Mouse (Mus musculus) central nervous system, embryonic 14 days (tissue): ENCODE measurements around the gene Olfr66. TPM values are rescaled to one million over a fixed set of nuclear protein-coding genes. Genes with fewer than 3 reads are reported as not detected.

Experiments
- polyA plus RNA-seq: library from polyadenylated mRNA; depleted of rRNA; stranded (reverse); fragments of >200 nt; gene quantifications from 2 replicates; pipeline ENCODE4 v1.2.3, GENCODE M21; 2012; rRNA removed

The Olfr66 gene
- not detected in 2 replicates for polyA plus RNA-seq

GRCm38 (mm10) chr7:103886152-103886551 is at the start of gene Olfr66:
Olfr66 (minus strand) TSS chr7:103886252.

GRCm38 (mm10) chr7:103934264-103934663 is 48.2 kb upstream of the Olfr66 start, which contains the start of gene Olfr632:
Olfr632 (plus strand) TSS chr7:103934347.

GRCm38 (mm10) chr7:103928525-103928924 is 42.5 kb upstream of the Olfr66 start, which contains the start of gene Olfr631:
Olfr631 (plus strand) TSS chr7:103928825.

GRCm38 (mm10) chr7:103903187-103903586 is 17.1 kb upstream of the Olfr66 start, which contains the start of gene Olfr65:
Olfr65 (plus strand) TSS chr7:103903487.

GRCm38 (mm10) chr7:103894385-103894784 is 8.3 kb upstream of the Olfr66 start, which contains the start of gene Olfr64:
Olfr64 (minus strand) TSS chr7:103894485.

GRCm38 (mm10) chr7:103853090-103853489 is 33.0 kb downstream of the Olfr66 start, which contains the start of gene Hbb-y:
Hbb-y (minus strand) TSS chr7:103853216.

GRCm38 (mm10) chr7:103843034-103843433 is 43.0 kb downstream of the Olfr66 start, which contains the start of gene Hbb-bh1:
Hbb-bh1 (minus strand) TSS chr7:103843164.

GRCm38 (mm10) chr7:103840268-103840667 is 45.8 kb downstream of the Olfr66 start, which contains the start of gene Hbb-bh2:
Hbb-bh2 (minus strand) TSS chr7:103840520.

Other genes with a start within 250 kb of the Olfr66 start
- 0.06 TPM in 1 of 2 replicates, not detected in the other for gene Olfr622, start 243.6 kb downstream of the Olfr66 start, polyA plus RNA-seq
- not detected in 2 replicates for gene Olfr623, start 222.6 kb downstream of the Olfr66 start, polyA plus RNA-seq
- gene Olfr624, start 215.1 kb downstream of the Olfr66 start, polyA plus RNA-seq, result 0.01 TPM in 1 of 2 replicates, not detected in the other
- not detected in 2 replicates for gene Olfr625-ps1, start 203.5 kb downstream of the Olfr66 start, polyA plus RNA-seq
- not detected in 2 replicates for gene Olfr243, start 171.6 kb downstream of the Olfr66 start, polyA plus RNA-seq
- not detected in 2 replicates for gene Olfr628, start 155.9 kb downstream of the Olfr66 start, polyA plus RNA-seq
- not detected in 2 replicates for gene Olfr629, start 141.3 kb downstream of the Olfr66 start, polyA plus RNA-seq
- gene Olfr630, start 128.9 kb downstream of the Olfr66 start, polyA plus RNA-seq, result not detected in 2 replicates
- not detected in 2 replicates for gene Olfr69, start 114.7 kb downstream of the Olfr66 start, polyA plus RNA-seq
- not detected in 2 replicates for gene Olfr68, start 106.6 kb downstream of the Olfr66 start, polyA plus RNA-seq
- gene Olfr67, start 94.4 kb downstream of the Olfr66 start, polyA plus RNA-seq, result not detected in 2 replicates
- gene Hbb-bt, start 72.3 kb downstream of the Olfr66 start, polyA plus RNA-seq, result 762 and 1,375 TPM in 2 replicates
- gene Hbb-bs, start 58.2 kb downstream of the Olfr66 start, polyA plus RNA-seq, result 2,826 and 5,558 TPM in 2 replicates
- gene Hbb-bh2, start 45.7 kb downstream of the Olfr66 start, polyA plus RNA-seq, result not detected in 2 replicates
- 7.1 and 8.0 TPM in 2 replicates for gene Hbb-bh1, start 43.1 kb downstream of the Olfr66 start, polyA plus RNA-seq
- 602 and 840 TPM in 2 replicates for gene Hbb-y, start 33.0 kb downstream of the Olfr66 start, polyA plus RNA-seq
- not detected in 2 replicates for gene Olfr64, start 8.2 kb upstream of the Olfr66 start, polyA plus RNA-seq
- not detected in 2 replicates for gene Olfr65, start 17.2 kb upstream of the Olfr66 start, polyA plus RNA-seq
- gene Olfr631, start 42.6 kb upstream of the Olfr66 start, polyA plus RNA-seq, result not detected in 2 replicates
- gene Olfr632, start 48.1 kb upstream of the Olfr66 start, polyA plus RNA-seq, result not detected in 2 replicates
- not detected in 2 replicates for gene Olfr633, start 58.2 kb upstream of the Olfr66 start, polyA plus RNA-seq
- not detected in 2 replicates for gene Olfr635, start 84.9 kb upstream of the Olfr66 start, polyA plus RNA-seq
- gene Olfr638, start 112.5 kb upstream of the Olfr66 start, polyA plus RNA-seq, result not detected in 2 replicates
- not detected in 2 replicates for gene Olfr639, start 131.1 kb upstream of the Olfr66 start, polyA plus RNA-seq
- not detected in 2 replicates for gene Olfr640, start 139.3 kb upstream of the Olfr66 start, polyA plus RNA-seq
- not detected in 2 replicates for gene Olfr641, start 149.2 kb upstream of the Olfr66 start, polyA plus RNA-seq
- gene Olfr642, start 166.4 kb upstream of the Olfr66 start, polyA plus RNA-seq, result not detected in 2 replicates
- not detected in 2 replicates for gene 4930516K23Rik, start 175.2 kb upstream of the Olfr66 start, polyA plus RNA-seq
- not detected in 2 replicates for gene Olfr644, start 185.6 kb upstream of the Olfr66 start, polyA plus RNA-seq
- gene Olfr645, start 199.2 kb upstream of the Olfr66 start, polyA plus RNA-seq, result not detected in 2 replicates
- gene Olfr646, start 218.6 kb upstream of the Olfr66 start, polyA plus RNA-seq, result not detected in 2 replicates
- gene Ubqln5, start 243.6 kb upstream of the Olfr66 start, polyA plus RNA-seq, result not detected in 2 replicates